Mouse (Mus musculus) MEL (cell line): ENCODE measurements around the gene Fam129a. TPM values are rescaled to one million over a fixed set of nuclear protein-coding genes. Genes with fewer than 3 reads are reported as not detected.

Experiments
- DNase-seq: peaks from one replicate; pipeline ENCODE4 v3.0.0; 2011; ENCODE audit warnings: low read depth, low spot score
- H3K27ac ChIP-seq: 2 replicates; pipeline ENCODE4 v1.5.1; 2012; ENCODE audit warnings: low read depth, mild to moderate bottlenecking, control low read depth, low read length, moderate library complexity; ENCODE audit not compliant: control insufficient read depth
- H3K27me3 ChIP-seq, 2 experiments: fragments of 150-350 bp in 1 of 2; sonication (generic) in 1 of 2; 2 replicates each; pipeline ENCODE4 v1.6.1; 2012; ENCODE audit warnings: low read length in 2 of 2, mild to moderate bottlenecking in 2 of 2, improper control_type of control experiment in 1 of 2, moderate library complexity in 1 of 2; ENCODE audit not compliant: insufficient read depth in 2 of 2, control insufficient read depth in 1 of 2
- H3K36me3 ChIP-seq, 2 experiments: 2 replicates each; pipeline ENCODE4 v1.6.1; 2012 to 2014; ENCODE audit warnings: low read length in 2 of 2, improper control_type of control experiment in 1 of 2, inconsistent platforms in 1 of 2, mild to moderate bottlenecking in 1 of 2; ENCODE audit not compliant: insufficient read depth in 2 of 2, control insufficient read depth in 1 of 2
- H3K4me1 ChIP-seq, 2 experiments: fragments of 150-350 bp in 1 of 2; sonication (generic) in 1 of 2; 2 replicates each; pipeline ENCODE4 v1.6.1; 2012; ENCODE audit warnings: low read length in 2 of 2, improper control_type of control experiment in 1 of 2, mild to moderate bottlenecking in 1 of 2; ENCODE audit not compliant: insufficient read depth in 2 of 2, control insufficient read depth in 1 of 2
- H3K4me3 ChIP-seq, 2 experiments: fragments of 150-350 bp in 1 of 2; sonication (generic) in 1 of 2; 2 replicates each; pipeline ENCODE4 v1.5.1; 2012; ENCODE audit warnings: low read depth in 2 of 2, low read length in 2 of 2, mild to moderate bottlenecking in 2 of 2, moderate library complexity in 2 of 2, control low read depth in 1 of 2, improper control_type of control experiment in 1 of 2; ENCODE audit not compliant: control insufficient read depth in 1 of 2, insufficient read depth in 1 of 2
- H3K79me2 ChIP-seq: 2 replicates; pipeline ENCODE4 v1.6.1; 2012; ENCODE audit warnings: mild to moderate bottlenecking, low read length, moderate library complexity; ENCODE audit not compliant: control insufficient read depth, poor library complexity, insufficient read depth
- H3K9ac ChIP-seq: 2 replicates; pipeline ENCODE4 v1.6.1; 2012; ENCODE audit warnings: low read depth, mild to moderate bottlenecking, control low read depth, low read length, moderate library complexity; ENCODE audit not compliant: control insufficient read depth, poor library complexity, severe bottlenecking
- H3K9me3 ChIP-seq: fragments of 150-350 bp; sonication (generic); replicated peaks from 2 replicates; pipeline ENCODE4 v1.6.1; 2012; ENCODE audit warnings: mild to moderate bottlenecking, low read length, improper control_type of control experiment, moderate library complexity; ENCODE audit not compliant: insufficient read depth
- BHLHE40 ChIP-seq: IDR thresholded peaks from 2 replicates; pipeline ENCODE4 v1.6.1; 2012; ENCODE audit warnings: low read depth, mild to moderate bottlenecking, inconsistent platforms, low read length, improper control_type of control experiment, borderline replicate concordance
- CHD1 ChIP-seq: IDR thresholded peaks from 2 replicates; pipeline ENCODE4 v1.6.1; 2012; ENCODE audit warnings: low read depth, mild to moderate bottlenecking, inconsistent platforms, low read length, improper control_type of control experiment
- CHD2 ChIP-seq: IDR thresholded peaks from 2 replicates; pipeline ENCODE4 v1.6.1; 2011; ENCODE audit warnings: low read length, improper control_type of control experiment
- ELF1 ChIP-seq: IDR thresholded peaks from 2 replicates; pipeline ENCODE4 v1.6.1; 2014; ENCODE audit warnings: low read depth, mild to moderate bottlenecking, inconsistent platforms, low read length, improper control_type of control experiment, moderate library complexity
- EP300 ChIP-seq, 2 experiments: IDR thresholded peaks; 2 replicates each; pipeline ENCODE4 v1.6.1; 2011; ENCODE audit warnings: improper control_type of control experiment in 2 of 2, low read length in 2 of 2, low read depth in 1 of 2, mild to moderate bottlenecking in 1 of 2
- ETS1 ChIP-seq: IDR thresholded peaks from 2 replicates; pipeline ENCODE4 v1.6.1; 2012; ENCODE audit warnings: low read depth, mild to moderate bottlenecking, inconsistent platforms, low read length, improper control_type of control experiment, moderate library complexity
- GABPA ChIP-seq: IDR thresholded peaks from 2 replicates; pipeline ENCODE4 v1.6.1; 2012; ENCODE audit warnings: low read depth, mild to moderate bottlenecking, inconsistent platforms, low read length, improper control_type of control experiment, moderate library complexity
- GATA1 ChIP-seq: IDR thresholded peaks from 2 replicates; pipeline ENCODE4 v1.6.1; 2011; ENCODE audit warnings: low read depth, low read length, improper control_type of control experiment
- JUND ChIP-seq: IDR thresholded peaks from 2 replicates; pipeline ENCODE4 v1.6.1; 2011; ENCODE audit warnings: low read depth, mild to moderate bottlenecking, improper control_type of control experiment, low read length
- MAFK ChIP-seq: IDR thresholded peaks from 2 replicates; pipeline ENCODE4 v1.6.1; 2011; ENCODE audit warnings: low read depth, mild to moderate bottlenecking, low read length, improper control_type of control experiment, borderline replicate concordance
- MAZ ChIP-seq: IDR thresholded peaks from 2 replicates; pipeline ENCODE4 v1.6.1; 2012; ENCODE audit warnings: low read depth, mild to moderate bottlenecking, inconsistent platforms, low read length, improper control_type of control experiment
- MYB ChIP-seq: IDR thresholded peaks from 2 replicates; pipeline ENCODE4 v1.6.1; 2011; ENCODE audit warnings: mild to moderate bottlenecking, low read depth, low read length, improper control_type of control experiment
- MYC ChIP-seq: IDR thresholded peaks from 2 replicates; pipeline ENCODE4 v1.6.1; 2011; ENCODE audit warnings: low read depth, mild to moderate bottlenecking, low read length, improper control_type of control experiment, moderate library complexity
- POLR2A ChIP-seq, 2 experiments: IDR thresholded peaks; 2 replicates each; pipeline ENCODE4 v1.6.1; 2011 to 2012; ENCODE audit warnings: low read length in 2 of 2, mild to moderate bottlenecking in 2 of 2, control low read depth in 1 of 2, improper control_type of control experiment in 1 of 2, low read depth in 1 of 2, moderate library complexity in 1 of 2; ENCODE audit not compliant: control insufficient read depth in 1 of 2, insufficient read depth in 1 of 2, poor library complexity in 1 of 2
- POLR2AphosphoS2 ChIP-seq: IDR thresholded peaks from 2 replicates; pipeline ENCODE4 v1.6.1; 2011; ENCODE audit warnings: low read length, improper control_type of control experiment
- RAD21 ChIP-seq: IDR thresholded peaks from 2 replicates; pipeline ENCODE4 v1.6.1; 2011; ENCODE audit warnings: mild to moderate bottlenecking, low read depth, low read length, improper control_type of control experiment
- SIN3A ChIP-seq: IDR thresholded peaks from 2 replicates; pipeline ENCODE4 v1.6.1; 2012; ENCODE audit warnings: low read length, improper control_type of control experiment, inconsistent platforms
- TAL1 ChIP-seq: IDR thresholded peaks from 2 replicates; pipeline ENCODE4 v1.6.1; 2012; ENCODE audit warnings: mild to moderate bottlenecking, inconsistent platforms, low read length, moderate library complexity, mixed read lengths
- TBP ChIP-seq: IDR thresholded peaks from 2 replicates; pipeline ENCODE4 v1.8.0; 2011; ENCODE audit warnings: low read depth, low read length, improper control_type of control experiment
- TCF12 ChIP-seq: IDR thresholded peaks from 2 replicates; pipeline ENCODE4 v1.6.1; 2014; ENCODE audit warnings: low read depth, mild to moderate bottlenecking, inconsistent platforms, low read length, improper control_type of control experiment, moderate library complexity
- USF1 ChIP-seq: IDR thresholded peaks from 2 replicates; pipeline ENCODE4 v1.6.1; 2014; ENCODE audit warnings: low read depth, mild to moderate bottlenecking, inconsistent platforms, low read length, improper control_type of control experiment, moderate library complexity
- ZC3H11A ChIP-seq: IDR thresholded peaks from 2 replicates; pipeline ENCODE4 v1.6.1; 2012; ENCODE audit warnings: low read depth, mild to moderate bottlenecking, inconsistent platforms, low read length, improper control_type of control experiment
- polyA plus RNA-seq, 2 experiments: library from polyadenylated mRNA; stranded (reverse) in 1 of 2; unstranded in 1 of 2; fragments of >175 nt in 1 of 2; fragments of >200 nt in 1 of 2; gene quantifications; 2 replicates each; pipeline versions ENCODE4 v1.2.1 to v1.2.4; 2012; ENCODE audit warnings: low replicate concordance in 2 of 2, low read depth in 1 of 2; ENCODE audit not compliant: insufficient read length in 2 of 2, insufficient read depth in 1 of 2, missing spikeins in 1 of 2
- total RNA-seq: library from RNA; depleted of rRNA; stranded (reverse); fragments of 300-350 nt; gene quantifications from 2 replicates; pipeline ENCODE4 v1.2.3, GENCODE M21; 2012

Fam129a gene
- total and polyA plus RNA-seq, 3 experiments = 3.1 to 67.5 (median 8.8) TPM

DNA sequence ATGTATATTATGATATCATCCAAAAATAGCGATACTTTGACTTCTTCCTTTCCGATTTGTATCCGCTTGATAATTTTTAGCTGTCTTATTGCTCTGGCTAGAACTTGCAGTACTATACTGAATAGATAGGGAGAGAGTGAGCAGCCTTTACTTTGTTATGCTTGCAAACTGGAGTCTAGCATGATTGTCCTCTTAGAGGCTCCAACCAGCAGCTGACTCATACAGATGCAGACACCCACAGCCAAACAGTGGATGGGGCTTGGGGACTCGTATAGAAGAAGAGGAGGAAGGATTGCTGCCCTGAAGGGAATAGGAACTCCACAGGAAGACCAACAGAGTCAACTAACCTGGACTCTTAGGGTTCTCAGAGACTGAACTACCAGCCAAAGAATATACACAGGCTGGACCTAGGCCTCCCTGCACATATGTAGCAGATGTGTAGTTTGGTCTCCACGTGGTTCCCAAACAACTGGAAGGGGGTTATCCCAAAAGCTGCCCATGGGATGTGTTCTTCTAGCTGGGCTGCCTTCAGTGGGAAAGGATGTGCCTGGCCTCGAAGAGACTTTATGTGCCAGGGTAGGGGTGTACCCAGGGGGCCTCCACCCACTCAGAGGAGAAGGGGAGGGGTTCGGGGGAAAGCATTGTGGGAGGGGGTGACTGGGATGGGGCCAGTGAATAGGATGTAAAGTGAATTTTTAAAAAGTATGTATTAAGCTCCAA is 1.8 kb downstream of the Fam129a start:
- Histone ChIP-seq H3K27me3 (no peaks in the 10 kb centered on the region), H3K79me2 (peaks cover 4% of the 10 kb centered on the region), H3K9ac (peak overlapping the region; percentile 86), H3K9me3 (no peaks in the 10 kb centered on the region), H3K4me3 (peak overlapping the region; percentile 31 to 87), H3K4me1 (peaks cover 5 to 13% of the 10 kb centered on the region in 2 experiments; a peak in 3 of 4 replicates), H3K36me3 (peaks cover 6 to 7% of the 10 kb centered on the region in 2 experiments; a peak in 3 of 4 replicates), H3K27ac (peak overlapping the region; percentile 96)
- peak; percentile 52 for DNase-seq
- TF ChIP-seq MAZ = no peak
- no peak for TF ChIP-seq POLR2A (IDR thresholded peaks at IDR 0.05; ENCODE audit: control insufficient read depth in 1 of 2, insufficient read depth in 1 of 2, low read depth in 1 of 2, low read length in 2 of 2, poor library complexity in 1 of 2)
- TF ChIP-seq CHD1 = no peak
- TF ChIP-seq TBP = no peak
- no peak for TF ChIP-seq MYC
- no peak for TF ChIP-seq TAL1
- no peak for TF ChIP-seq USF1
- TF ChIP-seq TCF12 = no peak
- no peak for TF ChIP-seq GATA1
- no peak for TF ChIP-seq ETS1
- no peak for TF ChIP-seq ELF1
- TF ChIP-seq MYB = no peak
- no peak for TF ChIP-seq BHLHE40
- no peak for TF ChIP-seq RAD21
- TF ChIP-seq JUND = no peak
- no peak for TF ChIP-seq GABPA
- no peak for TF ChIP-seq MAFK

DNA sequence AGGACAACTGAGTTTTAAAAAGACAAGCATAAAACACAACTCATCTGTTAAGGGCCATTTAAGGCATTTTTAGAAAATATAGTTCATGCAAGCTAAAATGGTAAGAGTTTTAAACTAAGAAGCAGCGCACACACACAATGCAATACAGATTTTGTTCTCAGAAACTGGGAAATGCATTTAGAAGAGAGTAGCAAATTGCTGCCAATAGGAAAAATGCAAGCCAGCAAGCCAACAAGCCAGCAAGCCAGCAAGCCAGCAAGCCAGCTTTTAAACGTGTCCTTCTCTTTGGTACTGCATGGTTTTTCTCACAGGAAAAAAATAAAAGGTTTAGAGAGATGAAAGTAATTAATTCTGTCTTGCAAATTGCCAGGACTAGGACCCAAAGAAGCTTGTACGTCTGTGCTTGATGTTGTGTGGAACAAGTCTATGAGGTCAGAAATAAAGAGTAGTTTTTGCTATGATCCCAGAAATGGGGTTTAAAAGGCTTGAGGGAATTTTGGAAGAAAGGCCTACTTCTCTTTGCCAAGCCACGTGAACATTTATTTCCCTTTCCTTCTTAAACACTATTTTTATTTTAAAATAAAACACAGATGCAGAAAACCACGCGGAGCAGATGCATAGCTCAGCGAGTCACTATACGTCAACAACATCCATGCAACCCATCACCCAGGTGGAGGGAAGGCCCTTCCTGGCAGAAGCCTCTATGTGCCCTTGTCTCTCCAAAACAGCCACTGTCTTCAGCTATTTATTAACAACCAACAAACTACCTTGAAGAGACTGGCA is 9.4 kb downstream of the Fam129a start:
- Histone ChIP-seq H3K4me3 (no peak overlapping the region), H3K27ac (no peak overlapping the region), H3K36me3 (peaks cover 4 to 6% of the 10 kb centered on the region in 2 experiments; a peak in 3 of 4 replicates), H3K4me1 (peaks cover 0 to 6% of the 10 kb centered on the region in 2 experiments; a peak in 1 of 4 replicates), H3K79me2 (no peaks in the 10 kb centered on the region), H3K27me3 (no peaks in the 10 kb centered on the region), H3K9me3 (no peaks in the 10 kb centered on the region), H3K9ac (no peak overlapping the region)
- DNase-seq = no peak
- no peak for TF ChIP-seq POLR2AphosphoS2
- no peak for TF ChIP-seq CHD2
- no peak for TF ChIP-seq SIN3A
- TF ChIP-seq EP300 (IDR thresholded peaks at IDR 0.05; ENCODE audit: low read depth in 1 of 2, low read length in 2 of 2) = no peak
- no peak for TF ChIP-seq MAZ
- TF ChIP-seq MAFK = no peak
- TF ChIP-seq ZC3H11A = no peak
